Mouse (Mus musculus) liver, postnatal 0 days (tissue): ENCODE data around the gene Ints13.

Source experiments
- CTCF ChIP-seq: sonication (generic); IDR thresholded peaks from 2 replicates; pipeline ENCODE4 v1.5.1; 2016; ENCODE audit warnings: antibody characterized with exemption, low read depth
- EP300 ChIP-seq: IDR thresholded peaks from 2 replicates; pipeline ENCODE4 v1.6.1; 2016; ENCODE audit warnings: antibody characterized with exemption, low read depth, mild to moderate bottlenecking

GRCm38 (mm10) chr6:146615891-146616290, 38.3 kb upstream of the Ints13 start:
- TF ChIP-seq EP300 (no peak), CTCF (no peak)
